Mouse (Mus musculus) embryonic facial prominence, embryonic 14.5 days (tissue): Measurements from ENCODE around the gene Slamf1. TPM values are rescaled to one million over a fixed set of nuclear protein-coding genes. Genes with fewer than 3 reads are reported as not detected.

ENCODE experiments used
- polyA plus RNA-seq: library from polyadenylated mRNA; unstranded; fragments of >200 nt; fragmentation: Nextera tagmentation; extraction: Ambion mirVana; gene quantifications from 2 replicates; pipeline ENCODE4 v1.2.1, GENCODE M21; 2014

The Slamf1 gene
- polyA plus RNA-seq, 1 experiment from 2014 or later, result 0.17 TPM

Other genes with a start within 250 kb of the Slamf1 start
- not detected in 2 replicates for gene Itln1, start 231.8 kb upstream of the Slamf1 start, polyA plus RNA-seq
- gene Cd244a, start 207.9 kb upstream of the Slamf1 start, polyA plus RNA-seq, result 0.35 TPM in 1 of 2 replicates, not detected in the other
- 0.31 TPM in 1 of 2 replicates, not detected in the other for gene Ly9, start 159.7 kb upstream of the Slamf1 start, polyA plus RNA-seq
- gene Slamf7, start 114.1 kb upstream of the Slamf1 start, polyA plus RNA-seq, result 0.05 and 0.21 TPM in 2 replicates
- gene Cd48, start 85.1 kb upstream of the Slamf1 start, polyA plus RNA-seq, result 5.0 and 5.5 TPM in 2 replicates
- 2.6 and 3.0 TPM in 2 replicates for gene Cd84, start 72.6 kb downstream of the Slamf1 start, polyA plus RNA-seq
- gene Gm10521, start 128.5 kb downstream of the Slamf1 start, polyA plus RNA-seq, result not detected in 2 replicates
- 0.50 and 0.52 TPM in 2 replicates for gene Slamf6, start 150.4 kb downstream of the Slamf1 start, polyA plus RNA-seq